Mouse (Mus musculus): ENCODE data around the gene Calm1.

- TF ChIP-seq CTCF (IDR thresholded peaks at IDR 0.05; ENCODE audit: low read depth) (no peak), EP300 (optimal IDR thresholded peaks at IDR 0.05) (no peak)
Measured at GRCm38 (mm10) chr12:100185897-100186296, 13.3 kb upstream of the Calm1 start.
